Mouse (Mus musculus): ENCODE data around the gene Apopt1. TPM values are rescaled to one million over a fixed set of nuclear protein-coding genes. Genes with fewer than 3 reads are reported as not detected.

The Apopt1 gene
- 65.7 and 69.6 TPM in 2 replicates for polyA plus RNA-seq (2014; fragmentation: Nextera tagmentation; extraction: Ambion mirVana)

GRCm38 (mm10) chr12:111713004-111713651 is at the start of gene Apopt1, which contains the start of gene Bag5:
Apopt1 (plus strand) TSS chr12:111713261.
Bag5 (minus strand) TSS chr12:111713257.
- Histone ChIP-seq H3K4me2 (ENCODE audit: low read depth, low read length) (peak within 1 kb of the TSS; percentile 97), H3K27ac (ENCODE audit: low read depth, low read length) (peak within 1 kb of the TSS; percentile 85), H3K27me3 (ENCODE audit: control insufficient read depth, insufficient read depth, low read length) (no peaks in the 10 kb centered on the region), H3K9ac (replicated peaks; ENCODE audit: low read depth, low read length) (peak within 1 kb of the TSS; percentile 92), H3K4me1 (ENCODE audit: control insufficient read depth, insufficient read depth, low read length) (peaks cover 12% of the 10 kb centered on the region; the same call in 1 of the 2 replicates), H3K9me3 (ENCODE audit: control insufficient read depth, low read length) (no peaks in the 10 kb centered on the region), H3K36me3 (ENCODE audit: control insufficient read depth, insufficient read depth, low read length) (peaks cover 20% of the 10 kb centered on the region), H3K4me3 (ENCODE audit: low read depth, low read length) (peak within 1 kb of the TSS; percentile 90)
- peak; percentile 94 for ATAC-seq (ENCODE audit: low read depth)
- under 1% methylated on average over 80 of the region's 86 CpGs for WGBS

DNA sequence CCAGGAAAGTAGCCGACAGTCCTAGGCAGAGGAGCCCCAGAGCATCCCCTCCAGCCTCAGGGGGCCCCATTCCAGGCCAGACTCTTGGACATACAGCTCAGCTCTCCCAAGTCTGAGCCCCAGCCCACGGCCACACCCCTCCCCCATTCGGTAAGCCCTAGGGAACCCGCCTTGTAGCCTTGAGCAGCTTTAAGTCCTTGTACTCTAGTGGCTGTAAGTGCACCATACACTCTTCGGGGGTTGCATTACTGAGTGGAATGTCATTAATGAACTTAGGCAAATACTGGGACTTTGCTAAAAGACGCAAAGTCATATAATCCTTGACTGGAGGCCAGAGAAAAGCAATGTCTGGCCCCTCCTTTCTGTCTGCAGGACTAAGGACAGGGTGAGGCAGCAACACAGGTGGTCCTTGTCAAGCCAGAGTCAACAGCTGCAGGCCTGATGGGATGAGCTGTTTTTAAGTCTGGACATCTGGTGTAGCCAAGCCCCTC is 48.9 kb upstream of the Apopt1 start:
- peaks cover 7% of the 10 kb centered on the region; the same call in 1 of the 2 replicates for H3K4me1 ChIP-seq (ENCODE audit: control insufficient read depth, insufficient read depth, low read length)
- 60% methylated on average over 6 of the region's 6 CpGs for WGBS
- H3K4me2 ChIP-seq (ENCODE audit: low read depth, low read length): no peak overlapping the region
- H3K27ac ChIP-seq (ENCODE audit: low read depth, low read length): no peak overlapping the region
- no peak overlapping the region for H3K9ac ChIP-seq (replicated peaks; ENCODE audit: low read depth, low read length)
- H3K4me3 ChIP-seq (ENCODE audit: low read depth, low read length): no peak overlapping the region
- H3K9me3 ChIP-seq (ENCODE audit: control insufficient read depth, low read length): no peaks in the 10 kb centered on the region
- H3K36me3 ChIP-seq (ENCODE audit: control insufficient read depth, insufficient read depth, low read length): 0 out of 2 replicates have a peak, but pooled peaks cover 3% of the 10 kb centered on the region
- ATAC-seq (ENCODE audit: low read depth): peak; percentile 9; the same call in 1 of the 2 replicates
- H3K27me3 ChIP-seq (ENCODE audit: control insufficient read depth, insufficient read depth, low read length): no peaks in the 10 kb centered on the region

DNA sequence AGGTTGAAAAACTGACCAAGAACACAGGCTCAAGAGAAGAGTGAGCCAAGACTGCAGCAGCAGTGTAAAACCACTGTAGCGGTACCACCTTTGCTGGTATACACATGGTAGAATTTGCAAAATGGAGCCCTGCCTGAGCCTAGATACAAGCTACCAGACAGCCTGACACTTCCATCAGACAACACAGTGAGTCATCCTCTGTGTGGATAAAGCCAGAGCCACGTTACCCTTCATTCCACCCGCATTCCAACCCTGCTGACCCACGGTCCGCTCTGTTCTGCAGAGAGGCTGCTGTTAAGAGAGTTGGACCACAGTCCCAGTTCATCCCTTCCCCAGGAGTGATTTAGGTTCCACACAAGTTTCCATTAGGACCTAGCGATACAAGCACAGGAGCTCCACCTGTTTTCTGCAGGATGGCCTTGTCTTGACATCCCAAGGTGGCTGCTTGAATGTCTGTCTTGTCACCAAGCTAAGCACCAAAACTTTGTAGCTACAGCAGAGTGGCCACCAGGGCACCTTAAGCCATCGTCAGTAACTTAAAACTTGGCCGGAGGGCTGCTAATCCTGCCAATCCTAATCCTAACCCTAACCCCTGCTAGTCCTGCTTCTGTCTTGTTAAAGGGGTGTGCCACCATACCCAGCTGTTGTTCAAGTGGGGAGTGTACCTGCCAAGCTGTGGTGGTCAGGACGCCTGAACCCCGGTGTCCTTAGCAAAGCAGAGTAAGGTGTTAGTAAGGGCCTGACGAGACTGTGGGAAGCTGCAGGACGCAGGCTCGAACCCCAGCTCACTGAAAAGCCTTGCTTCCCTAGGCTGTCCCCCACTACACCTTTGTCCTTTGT is 47.8 kb upstream of the Apopt1 start:
- no peak for ATAC-seq (ENCODE audit: low read depth)
- Histone ChIP-seq H3K9me3 (ENCODE audit: control insufficient read depth, low read length) (no peaks in the 10 kb centered on the region), H3K36me3 (ENCODE audit: control insufficient read depth, insufficient read depth, low read length) (0 out of 2 replicates have a peak, but pooled peaks cover 7% of the 10 kb centered on the region), H3K27me3 (ENCODE audit: control insufficient read depth, insufficient read depth, low read length) (no peaks in the 10 kb centered on the region), H3K9ac (replicated peaks; ENCODE audit: low read depth, low read length) (no peak overlapping the region), H3K4me2 (ENCODE audit: low read depth, low read length) (no peak overlapping the region), H3K27ac (ENCODE audit: low read depth, low read length) (no peak overlapping the region), H3K4me1 (ENCODE audit: control insufficient read depth, insufficient read depth, low read length) (peaks cover 14% of the 10 kb centered on the region), H3K4me3 (ENCODE audit: low read depth, low read length) (no peak overlapping the region)
- WGBS: 83% methylated on average over 13 of the region's 13 CpGs

- H3K4me3 ChIP-seq (ENCODE audit: low read depth, low read length): no peak overlapping the region
- peaks cover 17% of the 10 kb centered on the region for H3K4me1 ChIP-seq (ENCODE audit: control insufficient read depth, insufficient read depth, low read length)
- no peaks in the 10 kb centered on the region for H3K27me3 ChIP-seq (ENCODE audit: control insufficient read depth, insufficient read depth, low read length)
- ATAC-seq (ENCODE audit: low read depth): no peak
- 75% methylated on average over 13 of the region's 13 CpGs for WGBS
- 0 out of 2 replicates have a peak, but pooled peaks cover 7% of the 10 kb centered on the region for H3K36me3 ChIP-seq (ENCODE audit: control insufficient read depth, insufficient read depth, low read length)
- H3K9ac ChIP-seq (replicated peaks; ENCODE audit: low read depth, low read length): no peak overlapping the region
- no peak overlapping the region for H3K27ac ChIP-seq (ENCODE audit: low read depth, low read length)
- H3K9me3 ChIP-seq (ENCODE audit: control insufficient read depth, low read length): no peaks in the 10 kb centered on the region
- no peak overlapping the region for H3K4me2 ChIP-seq (ENCODE audit: low read depth, low read length)
These were observed 46.7 kb upstream of the Apopt1 start for GRCm38 (mm10) chr12:111666380-111666779.

GRCm38 (mm10) chr12:111667421-111667820 is 45.6 kb upstream of the Apopt1 start:
- Histone ChIP-seq H3K4me3 (ENCODE audit: low read depth, low read length) (no peak overlapping the region), H3K9me3 (ENCODE audit: control insufficient read depth, low read length) (no peaks in the 10 kb centered on the region), H3K27ac (ENCODE audit: low read depth, low read length) (no peak overlapping the region), H3K27me3 (ENCODE audit: control insufficient read depth, insufficient read depth, low read length) (no peaks in the 10 kb centered on the region), H3K36me3 (ENCODE audit: control insufficient read depth, insufficient read depth, low read length) (0 out of 2 replicates have a peak, but pooled peaks cover 7% of the 10 kb centered on the region), H3K4me2 (ENCODE audit: low read depth, low read length) (no peak overlapping the region), H3K9ac (replicated peaks; ENCODE audit: low read depth, low read length) (no peak overlapping the region), H3K4me1 (ENCODE audit: control insufficient read depth, insufficient read depth, low read length) (peaks cover 17% of the 10 kb centered on the region)
- no peak for ATAC-seq (ENCODE audit: low read depth)
- 90% methylated on average over 5 of the region's 5 CpGs for WGBS

- Histone ChIP-seq H3K9ac (replicated peaks; ENCODE audit: low read depth, low read length) (peak overlapping the region; percentile 28; the same call in 1 of the 2 replicates), H3K4me1 (ENCODE audit: control insufficient read depth, insufficient read depth, low read length) (peaks cover 21% of the 10 kb centered on the region), H3K4me2 (ENCODE audit: low read depth, low read length) (peak overlapping the region; percentile 96), H3K36me3 (ENCODE audit: control insufficient read depth, insufficient read depth, low read length) (0 out of 2 replicates have a peak, but pooled peaks cover 7% of the 10 kb centered on the region), H3K9me3 (ENCODE audit: control insufficient read depth, low read length) (no peaks in the 10 kb centered on the region), H3K4me3 (ENCODE audit: low read depth, low read length) (peak overlapping the region; percentile 85), H3K27ac (ENCODE audit: low read depth, low read length) (peak overlapping the region; percentile 72), H3K27me3 (ENCODE audit: control insufficient read depth, insufficient read depth, low read length) (no peaks in the 10 kb centered on the region)
- peak; percentile 41; the same call in 1 of the 2 replicates for ATAC-seq (ENCODE audit: low read depth)
- WGBS: 1% methylated on average over 8 of the region's 8 CpGs
These were observed 44.6 kb upstream of the Apopt1 start for GRCm38 (mm10) chr12:111668457-111668912.

DNA sequence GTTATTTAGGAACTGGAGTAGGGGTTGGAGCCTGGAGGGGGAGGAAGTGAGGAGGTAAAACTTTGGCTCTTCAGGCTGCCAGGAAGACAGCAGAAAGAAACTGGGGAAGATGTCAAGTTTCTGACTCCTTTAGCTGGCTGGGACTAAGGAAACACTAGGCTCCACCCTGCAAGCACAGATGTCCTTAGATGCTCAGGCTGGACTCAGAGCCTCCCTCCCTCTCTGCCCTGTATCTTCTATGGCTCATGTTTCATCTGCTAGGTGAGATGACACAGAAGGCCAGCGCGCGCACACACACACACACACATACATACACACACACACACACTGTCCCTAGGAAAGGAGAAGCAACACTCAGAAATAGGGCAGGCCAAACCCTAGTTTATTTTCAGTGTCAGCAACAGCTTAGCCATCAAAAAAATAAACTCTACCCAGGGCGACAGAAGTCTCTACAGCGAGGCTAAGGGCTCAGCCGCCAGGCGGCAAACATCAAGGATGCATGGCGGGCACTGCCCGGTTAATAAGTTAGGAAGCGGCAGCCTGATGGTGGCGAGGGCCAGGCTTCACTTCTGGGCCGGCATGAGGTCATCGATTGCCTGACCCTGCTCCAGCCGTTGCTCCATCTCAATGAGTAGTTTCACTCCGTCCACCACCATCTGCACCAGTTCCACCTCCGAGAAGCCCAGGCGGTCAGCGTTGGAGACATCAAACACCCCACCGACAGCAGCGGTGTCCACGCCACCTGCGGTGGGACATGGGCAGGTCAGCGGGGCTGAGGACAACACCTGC is 43.9 kb upstream of the Apopt1 start:
- H3K9ac ChIP-seq (replicated peaks; ENCODE audit: low read depth, low read length): peak overlapping the region; percentile 93; the same call in 1 of the 2 replicates
- peak overlapping the region; percentile 96 for H3K4me2 ChIP-seq (ENCODE audit: low read depth, low read length)
- peak overlapping the region; percentile 72 for H3K27ac ChIP-seq (ENCODE audit: low read depth, low read length)
- peaks cover 21% of the 10 kb centered on the region for H3K4me1 ChIP-seq (ENCODE audit: control insufficient read depth, insufficient read depth, low read length)
- H3K27me3 ChIP-seq (ENCODE audit: control insufficient read depth, insufficient read depth, low read length): no peaks in the 10 kb centered on the region
- peak overlapping the region; percentile 85 for H3K4me3 ChIP-seq (ENCODE audit: low read depth, low read length)
- ATAC-seq (ENCODE audit: low read depth): no peak
- H3K36me3 ChIP-seq (ENCODE audit: control insufficient read depth, insufficient read depth, low read length): 0 out of 2 replicates have a peak, but pooled peaks cover 7% of the 10 kb centered on the region
- WGBS: 40% methylated on average over 23 of the region's 23 CpGs
- H3K9me3 ChIP-seq (ENCODE audit: control insufficient read depth, low read length): no peaks in the 10 kb centered on the region

GRCm38 (mm10) chr12:111669961-111670360 is 43.1 kb upstream of the Apopt1 start:
- WGBS: 33% methylated on average over 8 of the region's 8 CpGs
- ATAC-seq (ENCODE audit: low read depth): no peak
- 0 out of 2 replicates have a peak, but pooled peaks cover 7% of the 10 kb centered on the region for H3K36me3 ChIP-seq (ENCODE audit: control insufficient read depth, insufficient read depth, low read length)
- 0 out of 2 replicates have a peak overlapping the region, but pooled peaks have one; percentile 7 for H3K27ac ChIP-seq (ENCODE audit: low read depth, low read length)
- peaks cover 21% of the 10 kb centered on the region for H3K4me1 ChIP-seq (ENCODE audit: control insufficient read depth, insufficient read depth, low read length)
- H3K4me2 ChIP-seq (ENCODE audit: low read depth, low read length): peak overlapping the region; percentile 96
- H3K4me3 ChIP-seq (ENCODE audit: low read depth, low read length): peak overlapping the region; percentile 85
- no peaks in the 10 kb centered on the region for H3K9me3 ChIP-seq (ENCODE audit: control insufficient read depth, low read length)
- peak overlapping the region; percentile 93 for H3K9ac ChIP-seq (replicated peaks; ENCODE audit: low read depth, low read length)
- no peaks in the 10 kb centered on the region for H3K27me3 ChIP-seq (ENCODE audit: control insufficient read depth, insufficient read depth, low read length)
